Mouse (Mus musculus) layer of hippocampus, adult 8-10 months (tissue): ENCODE data around the gene Marveld1. TPM values are rescaled to one million over a fixed set of nuclear protein-coding genes. Genes with fewer than 3 reads are reported as not detected.

Experiments used
- DNase-seq, 2 experiments: peaks; one replicate each; pipeline ENCODE4 v3.0.0; 2022; ENCODE audit warnings: low spot score in 2 of 2
- total RNA-seq, 4 experiments: library from RNA; stranded (reverse); gene quantifications; 2 replicates each; pipeline ENCODE4 v1.2.4; 2022

Marveld1 gene
- total RNA-seq = 1 to 10 TPM; 6.6 to 9.8 (median 8.4) TPM

- DNase-seq = no peak
Observed at GRCm38 (mm10) chr19:42147170-42147768, at the start of gene Marveld1. Gene Marveld1, plus strand, starts transcription at chr19:42147400.

GRCm38 (mm10) chr19:42099406-42099805 is 47.8 kb upstream of the Marveld1 start:
- no peak for DNase-seq

GRCm38 (mm10) chr19:42104681-42105080 is 42.5 kb upstream of the Marveld1 start:
- DNase-seq = no peak

GRCm38 (mm10) chr19:42115783-42116335 is 31.3 kb upstream of the Marveld1 start:
- no peak for DNase-seq

GRCm38 (mm10) chr19:42118142-42118541 is 29.1 kb upstream of the Marveld1 start:
- DNase-seq = no peak

- no peak for DNase-seq
Observed at GRCm38 (mm10) chr19:42118596-42118995, 28.6 kb upstream of the Marveld1 start.

GRCm38 (mm10) chr19:42120451-42120850 is 26.7 kb upstream of the Marveld1 start:
- DNase-seq = no peak

- no peak for DNase-seq
Observed at GRCm38 (mm10) chr19:42124684-42125083, 22.5 kb upstream of the Marveld1 start.

GRCm38 (mm10) chr19:42125501-42126218 is 21.5 kb upstream of the Marveld1 start:
- no peak for DNase-seq

- DNase-seq = no peak
Observed at GRCm38 (mm10) chr19:42126219-42126605, 21.0 kb upstream of the Marveld1 start.

GRCm38 (mm10) chr19:42127024-42127423 is 20.2 kb upstream of the Marveld1 start:
- DNase-seq = no peak

GRCm38 (mm10) chr19:42128052-42128740 is 19.0 kb upstream of the Marveld1 start:
- DNase-seq = no peak

- peak; percentile 97 to 99 for DNase-seq
Observed at GRCm38 (mm10) chr19:42128787-42129508, 18.3 kb upstream of the Marveld1 start, which contains the start of gene Avpi1. Gene Avpi1, minus strand, starts transcription at chr19:42129059.

- DNase-seq = no peak
Observed at GRCm38 (mm10) chr19:42129509-42130293, 17.5 kb upstream of the Marveld1 start.

GRCm38 (mm10) chr19:42130294-42130606 is 16.9 kb upstream of the Marveld1 start:
- DNase-seq = no peak

- no peak for DNase-seq
Observed at GRCm38 (mm10) chr19:42131101-42131500, 16.1 kb upstream of the Marveld1 start.

- DNase-seq = no peak
Observed at GRCm38 (mm10) chr19:42135070-42135469, 12.1 kb upstream of the Marveld1 start.

GRCm38 (mm10) chr19:42136126-42136525 is 11.1 kb upstream of the Marveld1 start:
- DNase-seq = no peak

- no peak for DNase-seq
Observed at GRCm38 (mm10) chr19:42137167-42137672, 10.0 kb upstream of the Marveld1 start.

GRCm38 (mm10) chr19:42138517-42139285 is 8.5 kb upstream of the Marveld1 start:
- no peak for DNase-seq
